Mouse (Mus musculus) forebrain, embryonic 10.5 days (tissue): Measurements from ENCODE around the gene Rara. TPM values are rescaled to one million over a fixed set of nuclear protein-coding genes. Genes with fewer than 3 reads are reported as not detected.

Experiments
- DNase-seq: peaks from one replicate; pipeline ENCODE4 v3.0.0-alpha.2; 2017; ENCODE audit warnings: low spot score; ENCODE audit errors: extremely low spot score
- H3K27ac ChIP-seq: fragments of 300-500 bp; sonication (generic); 2 replicates; pipeline ENCODE4 v1.5.1; 2016; ENCODE audit warnings: mild to moderate bottlenecking
- H3K27me3 ChIP-seq: fragments of 300-500 bp; sonication (generic); 2 replicates; pipeline ENCODE4 v1.6.1; 2016; ENCODE audit warnings: mild to moderate bottlenecking; ENCODE audit not compliant: poor library complexity, severe bottlenecking
- H3K36me3 ChIP-seq: fragments of 300-500 bp; sonication (generic); replicated peaks from 2 replicates; pipeline ENCODE4 v1.6.1; 2016; ENCODE audit warnings: mild to moderate bottlenecking, moderate library complexity
- H3K4me1 ChIP-seq: fragments of 300-500 bp; sonication (generic); 2 replicates; pipeline ENCODE4 v1.6.1; 2016
- H3K4me3 ChIP-seq: fragments of 300-500 bp; sonication (generic); 2 replicates; pipeline ENCODE4 v1.5.1; 2016; ENCODE audit warnings: mild to moderate bottlenecking, moderate library complexity
- H3K9me3 ChIP-seq: fragments of 300-500 bp; sonication (generic); 2 replicates; pipeline ENCODE4 v1.6.1; 2016; ENCODE audit warnings: mild to moderate bottlenecking, moderate library complexity
- WGBS: fragments of 180-500 bp; shearing (Covaris S2); methylation state at CpG from one replicate; pipeline ENCODE4 v1.1.7; 2016; 5-methylcytosine and 5-hydroxymethylcytosine counted together
- polyA plus RNA-seq: library from polyadenylated mRNA; unstranded; fragments of >200 nt; fragmentation: Nextera tagmentation; extraction: Ambion mirVana; gene quantifications from 2 replicates; pipeline ENCODE4 v1.2.1, GENCODE M21; 2016

The Rara gene
- polyA plus RNA-seq, 1 experiment from 2014 or later = 16.9 TPM

- peaks cover 86% of the 10 kb centered on the region for H3K4me1 ChIP-seq
- WGBS = 80% methylated on average over 8 of the region's 8 CpGs
- no peak for DNase-seq
- 0 out of 2 replicates have a peak, but pooled peaks cover 3% of the 10 kb centered on the region for H3K36me3 ChIP-seq
- H3K27me3 ChIP-seq = peaks cover 22% of the 10 kb centered on the region
- no peaks in the 10 kb centered on the region for H3K9me3 ChIP-seq
- H3K4me3 ChIP-seq = peak overlapping the region; percentile 82
- H3K27ac ChIP-seq = peak overlapping the region; percentile 90
Measured at GRCm38 (mm10) chr11:98942923-98943641, 15.5 kb downstream of the Rara start.

GRCm38 (mm10) chr11:98943741-98944461, 16.3 kb downstream of the Rara start:
- WGBS = 35% methylated on average over 14 of the region's 14 CpGs
- Histone ChIP-seq H3K9me3 (no peaks in the 10 kb centered on the region), H3K36me3 (0 out of 2 replicates have a peak, but pooled peaks cover 3% of the 10 kb centered on the region), H3K27me3 (peaks cover 14% of the 10 kb centered on the region), H3K4me1 (peaks cover 81% of the 10 kb centered on the region), H3K4me3 (peak overlapping the region; percentile 5; the same call in 1 of the 2 replicates), H3K27ac (peak overlapping the region; percentile 90)
- DNase-seq = no peak

GRCm38 (mm10) chr11:98944897-98945604, 17.4 kb downstream of the Rara start:
- DNase-seq = no peak
- 28% methylated on average over 11 of the region's 11 CpGs for WGBS
- peaks cover 80% of the 10 kb centered on the region for H3K4me1 ChIP-seq
- H3K4me3 ChIP-seq = peak overlapping the region; percentile 5; the same call in 1 of the 2 replicates
- no peaks in the 10 kb centered on the region for H3K9me3 ChIP-seq
- peak overlapping the region; percentile 90 for H3K27ac ChIP-seq
- peaks cover 3% of the 10 kb centered on the region for H3K27me3 ChIP-seq
- H3K36me3 ChIP-seq = peaks cover 5% of the 10 kb centered on the region

- peak overlapping the region; percentile 90 for H3K27ac ChIP-seq
- H3K9me3 ChIP-seq = no peaks in the 10 kb centered on the region
- H3K36me3 ChIP-seq = peaks cover 11% of the 10 kb centered on the region
- H3K27me3 ChIP-seq = no peaks in the 10 kb centered on the region
- H3K4me1 ChIP-seq = peaks cover 80% of the 10 kb centered on the region
- H3K4me3 ChIP-seq = no peak overlapping the region
- DNase-seq = no peak
- 65% methylated on average over 3 of the region's 3 CpGs for WGBS
Measured at GRCm38 (mm10) chr11:98945605-98945977, 18.0 kb downstream of the Rara start.

GRCm38 (mm10) chr11:98947969-98948569, 20.5 kb downstream of the Rara start:
- H3K27me3 ChIP-seq = no peaks in the 10 kb centered on the region
- DNase-seq = no peak
- H3K4me1 ChIP-seq = peaks cover 75% of the 10 kb centered on the region
- 89% methylated on average over 18 of the region's 18 CpGs for WGBS
- H3K9me3 ChIP-seq = no peaks in the 10 kb centered on the region
- H3K4me3 ChIP-seq = no peak overlapping the region
- H3K36me3 ChIP-seq = peaks cover 30% of the 10 kb centered on the region
- no peak overlapping the region for H3K27ac ChIP-seq

GRCm38 (mm10) chr11:98949242-98949957, 21.8 kb downstream of the Rara start:
- 67% methylated on average over 12 of the region's 12 CpGs for WGBS
- Histone ChIP-seq H3K27ac (peak overlapping the region; percentile 9; the same call in 1 of the 2 replicates), H3K4me1 (peaks cover 75% of the 10 kb centered on the region), H3K36me3 (peaks cover 30% of the 10 kb centered on the region), H3K4me3 (no peak overlapping the region), H3K9me3 (no peaks in the 10 kb centered on the region), H3K27me3 (no peaks in the 10 kb centered on the region)
- DNase-seq = no peak

GRCm38 (mm10) chr11:98949958-98950460, 22.4 kb downstream of the Rara start:
- Histone ChIP-seq H3K4me3 (no peak overlapping the region), H3K4me1 (peaks cover 75% of the 10 kb centered on the region), H3K9me3 (no peaks in the 10 kb centered on the region), H3K36me3 (peaks cover 30% of the 10 kb centered on the region), H3K27ac (no peak overlapping the region), H3K27me3 (no peaks in the 10 kb centered on the region)
- WGBS = 85% methylated on average over 7 of the region's 7 CpGs
- DNase-seq = no peak

- H3K27ac ChIP-seq = 0 out of 2 replicates have a peak overlapping the region, but pooled peaks have one; percentile 31
- 90% methylated on average over 9 of the region's 9 CpGs for WGBS
- no peak overlapping the region for H3K4me3 ChIP-seq
- no peaks in the 10 kb centered on the region for H3K9me3 ChIP-seq
- H3K36me3 ChIP-seq = peaks cover 30% of the 10 kb centered on the region
- no peak for DNase-seq
- H3K27me3 ChIP-seq = no peaks in the 10 kb centered on the region
- H3K4me1 ChIP-seq = peaks cover 75% of the 10 kb centered on the region
Measured at GRCm38 (mm10) chr11:98950484-98950883, 22.9 kb downstream of the Rara start.

- Histone ChIP-seq H3K9me3 (no peaks in the 10 kb centered on the region), H3K4me3 (no peak overlapping the region), H3K27ac (peak overlapping the region; percentile 60), H3K36me3 (peaks cover 30% of the 10 kb centered on the region), H3K27me3 (no peaks in the 10 kb centered on the region), H3K4me1 (peaks cover 76% of the 10 kb centered on the region)
- 73% methylated on average over 16 of the region's 16 CpGs for WGBS
- DNase-seq = no peak
Measured at GRCm38 (mm10) chr11:98951026-98951906, 23.6 kb downstream of the Rara start.

GRCm38 (mm10) chr11:98952111-98952510, 24.5 kb downstream of the Rara start:
- Histone ChIP-seq H3K4me1 (peaks cover 77% of the 10 kb centered on the region), H3K27me3 (no peaks in the 10 kb centered on the region), H3K4me3 (no peak overlapping the region), H3K36me3 (peaks cover 38% of the 10 kb centered on the region), H3K9me3 (no peaks in the 10 kb centered on the region), H3K27ac (no peak overlapping the region)
- no peak for DNase-seq
- 96% methylated on average over 1 of the region's 1 CpGs for WGBS

GRCm38 (mm10) chr11:98952736-98953135, 25.1 kb downstream of the Rara start:
- H3K27me3 ChIP-seq = no peaks in the 10 kb centered on the region
- no peak overlapping the region for H3K4me3 ChIP-seq
- H3K27ac ChIP-seq = peak overlapping the region; percentile 84; the same call in 1 of the 2 replicates
- 61% methylated on average over 2 of the region's 2 CpGs for WGBS
- no peaks in the 10 kb centered on the region for H3K9me3 ChIP-seq
- no peak for DNase-seq
- H3K36me3 ChIP-seq = peaks cover 41% of the 10 kb centered on the region
- peaks cover 75% of the 10 kb centered on the region for H3K4me1 ChIP-seq
